Mouse (Mus musculus): ENCODE results near the gene Gm21761.
"Not testable (repeated sequence)": the region's sequence is repeated elsewhere in the genome, so short reads cannot be mapped to it uniquely, and the experiment has no call there.

Gm21761 gene

GRCm38 (mm10) chr13:119929172-119929571, at the start of gene Gm21761:
Gm21761 (minus strand) TSS chr13:119929272.
- DNase-seq = not testable (repeated sequence)

- not testable (repeated sequence) for DNase-seq
Observed at GRCm38 (mm10) chr13:119969163-119969562, 40.1 kb upstream of the Gm21761 start.

- DNase-seq = not testable (repeated sequence)
Observed at GRCm38 (mm10) chr13:119968193-119968592, 39.1 kb upstream of the Gm21761 start.

DNA sequence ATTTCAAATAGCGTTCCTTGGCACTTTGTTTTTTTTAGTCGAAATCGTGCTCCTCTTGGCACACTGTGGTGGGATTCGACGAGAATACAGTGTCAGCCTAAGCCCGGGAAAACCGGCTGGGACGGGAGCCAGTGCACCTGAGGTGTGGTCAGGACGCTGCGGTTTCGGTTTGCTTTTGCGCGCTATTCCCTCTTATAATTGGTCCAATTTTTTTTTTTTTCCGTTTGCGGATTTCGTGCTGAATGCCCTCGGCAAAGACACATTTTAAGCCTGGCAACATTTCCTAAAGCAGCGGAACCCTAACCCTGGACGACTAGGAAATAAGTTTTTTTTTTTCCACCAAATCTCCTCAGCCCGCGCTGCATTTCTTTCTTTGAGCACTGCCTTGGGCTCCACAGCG, 36.9 kb upstream of the Gm21761 start:
- DNase-seq = peak; percentile 46

DNA sequence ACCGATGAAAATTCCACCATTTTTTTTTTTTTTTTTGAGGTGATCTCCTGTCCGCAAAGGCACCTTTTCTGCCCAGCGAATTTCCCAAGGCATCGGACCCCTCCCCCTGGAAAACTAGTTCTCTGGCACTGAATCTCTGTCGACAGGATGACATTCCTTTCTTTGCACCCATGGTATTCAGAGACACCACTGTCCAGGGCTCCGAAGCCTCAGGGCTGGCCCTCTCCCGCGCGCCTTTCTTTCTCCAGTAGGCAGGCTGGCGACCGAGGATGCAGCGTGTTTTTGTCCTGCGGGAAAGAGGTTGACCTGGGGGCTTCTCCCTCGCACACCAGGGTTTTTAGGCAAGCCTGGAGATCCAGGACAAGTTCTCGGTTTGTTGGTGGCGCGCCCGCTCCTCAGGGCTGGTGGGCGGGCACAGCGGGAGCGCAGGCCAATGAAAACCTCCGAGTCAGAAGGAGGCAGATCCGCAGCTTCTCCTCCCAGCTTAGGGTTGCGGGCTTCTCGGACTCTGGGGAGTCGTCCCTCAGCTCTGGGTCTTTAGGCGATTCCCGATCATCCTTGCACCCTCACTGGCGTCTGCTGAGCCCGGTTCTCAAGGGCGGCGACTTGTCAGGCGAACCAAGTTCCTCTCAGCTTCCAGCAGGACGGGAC, 36.4 kb upstream of the Gm21761 start:
- DNase-seq = not testable (repeated sequence)

GRCm38 (mm10) chr13:119962856-119963255, 33.8 kb upstream of the Gm21761 start:
- not testable (repeated sequence) for DNase-seq

- not testable (repeated sequence) for DNase-seq
Observed at GRCm38 (mm10) chr13:119955567-119955966, 26.5 kb upstream of the Gm21761 start.

- not testable (repeated sequence) for DNase-seq
Observed at GRCm38 (mm10) chr13:119955089-119955488, 26.0 kb upstream of the Gm21761 start.

GRCm38 (mm10) chr13:119950706-119951105, 21.6 kb upstream of the Gm21761 start, which contains the start of gene B020031M17Rik:
B020031M17Rik (minus strand) TSS chr13:119950806.
- not testable (repeated sequence) for DNase-seq

DNA sequence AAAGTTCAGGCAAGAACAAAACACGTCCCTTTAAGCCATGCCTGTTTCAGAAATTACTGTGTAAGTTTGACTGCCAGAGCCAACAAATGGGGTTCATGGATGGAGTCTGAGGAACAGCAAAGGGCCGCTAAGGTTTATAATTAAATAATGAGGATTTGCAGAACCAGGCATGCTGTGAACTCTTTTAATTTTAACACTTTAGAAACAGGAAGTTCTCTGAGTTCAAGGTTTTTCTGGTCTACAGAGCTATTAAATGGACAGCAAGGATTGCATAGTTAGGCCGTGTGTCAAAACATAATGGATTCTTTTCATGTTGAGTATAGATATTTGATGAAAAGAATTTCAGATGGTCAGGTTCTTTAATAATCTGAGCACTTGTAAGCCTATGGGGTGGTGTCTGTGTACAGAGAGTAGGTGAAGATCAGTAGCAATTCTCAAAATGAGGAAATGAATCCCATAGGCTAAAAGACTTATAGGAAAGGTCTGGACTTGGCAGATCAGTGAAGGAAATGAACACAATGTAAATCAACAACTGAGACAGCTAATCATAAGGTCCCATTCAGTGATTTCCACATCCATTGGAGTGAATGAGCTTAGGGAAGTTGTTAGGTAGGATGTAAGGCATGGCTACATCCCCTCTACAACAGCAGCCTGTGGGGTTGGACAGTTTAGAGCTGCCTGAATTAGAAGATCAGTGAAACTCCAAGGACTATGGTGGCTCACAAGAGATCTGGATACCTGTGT, 4.3 kb downstream of the Gm21761 start:
- DNase-seq = not testable (repeated sequence)

DNA sequence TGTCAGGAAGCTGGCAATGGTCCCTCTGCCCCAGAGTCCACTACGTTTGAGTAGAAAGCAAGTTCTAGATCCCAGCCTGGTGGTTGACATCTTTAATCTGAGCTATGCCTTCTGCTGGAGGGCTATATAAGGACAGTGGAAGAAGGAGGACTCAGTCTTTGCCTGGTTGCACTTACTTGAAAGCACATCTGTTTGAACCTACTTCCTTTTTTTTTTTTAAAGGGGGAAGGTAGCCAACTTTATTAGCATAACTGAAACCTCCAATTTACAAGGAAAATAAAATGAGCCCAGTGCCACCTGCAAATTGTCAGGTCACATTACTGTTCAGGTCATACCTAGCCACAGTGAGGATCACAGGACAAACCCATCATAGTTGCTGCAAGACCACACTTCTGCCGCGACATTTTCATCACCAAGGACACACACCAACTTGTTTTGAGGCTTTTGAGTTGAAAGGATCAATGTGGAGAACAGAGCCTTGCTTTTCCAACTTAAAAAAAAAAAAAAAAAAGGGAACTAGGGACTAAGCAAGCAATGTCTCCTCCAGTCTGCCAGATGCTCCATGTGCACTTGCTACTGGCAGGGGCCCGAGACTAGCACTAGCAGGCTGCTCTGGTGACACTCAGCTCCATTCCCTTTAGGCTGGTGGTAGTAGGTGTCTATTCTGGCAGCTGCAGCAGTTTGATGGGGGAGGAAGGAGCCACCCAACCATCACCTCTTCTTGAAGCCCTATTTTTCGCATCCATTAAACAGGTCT, 11.9 kb downstream of the Gm21761 start:
- not testable (repeated sequence) for DNase-seq

DNA sequence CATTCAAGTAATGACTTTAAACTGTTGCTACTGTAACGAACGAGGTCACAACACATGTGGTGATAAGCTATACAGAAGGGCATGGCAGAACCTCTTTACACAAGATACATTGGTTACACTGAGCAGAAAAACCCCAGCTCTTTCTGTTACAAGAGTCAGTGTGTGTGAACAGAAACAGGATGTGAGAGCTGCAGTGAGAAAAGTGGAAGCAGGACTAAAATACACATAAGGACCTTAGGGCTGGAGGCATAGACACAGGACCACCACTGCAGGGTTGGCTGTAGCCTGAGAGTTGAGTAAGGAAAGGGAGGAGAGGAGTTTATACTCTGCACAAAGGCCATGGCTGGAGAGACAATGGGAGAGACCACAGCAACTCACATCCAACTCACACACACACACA, 12.6 kb downstream of the Gm21761 start:
- not testable (repeated sequence) for DNase-seq

GRCm38 (mm10) chr13:119898549-119898948, 30.5 kb downstream of the Gm21761 start:
- DNase-seq = not testable (repeated sequence)

DNA sequence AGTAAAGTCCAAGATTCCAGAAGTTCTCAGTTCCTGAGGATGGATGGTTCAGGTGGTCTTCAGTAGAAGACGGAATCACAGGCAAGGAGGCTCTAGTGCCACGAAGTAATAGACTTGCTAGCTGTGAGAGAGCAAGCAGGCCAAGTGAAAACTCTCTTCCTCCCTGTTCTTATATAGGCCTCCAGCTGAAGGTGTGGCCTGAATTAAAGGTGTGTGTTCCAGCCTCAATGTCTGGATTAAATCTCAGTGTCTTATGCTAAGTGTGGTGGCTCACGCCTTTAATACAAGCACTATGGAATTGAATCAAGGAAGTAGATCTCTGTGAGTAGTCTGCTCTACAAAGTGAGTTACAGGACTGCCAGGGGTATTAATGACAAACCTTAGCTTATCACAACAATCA, 34.4 kb downstream of the Gm21761 start, which contains the start of gene Tcstv1:
Gene Tcstv1, minus strand, starts transcription at position 101 of the 400 bp plus-strand sequence.
- DNase-seq = not testable (repeated sequence)

DNA sequence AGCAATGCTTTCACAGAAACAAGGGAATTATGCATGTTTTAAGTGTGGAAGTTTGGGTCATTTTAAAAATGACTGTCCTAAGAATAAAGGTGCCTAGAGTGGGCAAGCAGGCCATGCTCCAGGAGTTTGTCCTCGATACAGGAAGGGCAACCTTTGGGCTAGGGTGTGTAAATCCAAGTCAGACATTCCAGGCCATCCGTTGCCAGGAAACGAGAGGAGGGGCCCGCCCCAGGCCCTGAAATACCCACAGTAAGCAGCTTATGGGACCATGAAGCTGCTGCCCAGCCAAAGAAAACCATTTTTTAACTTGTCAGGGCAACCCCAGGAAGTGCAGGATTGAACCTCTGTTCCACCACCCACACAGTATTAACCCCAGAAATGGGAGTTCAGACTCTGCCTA, 42.2 kb downstream of the Gm21761 start:
- peak; percentile 30 for DNase-seq

GRCm38 (mm10) chr13:119864395-119864999, 64.6 kb downstream of the Gm21761 start:
- DNase-seq = not testable (repeated sequence)

DNA sequence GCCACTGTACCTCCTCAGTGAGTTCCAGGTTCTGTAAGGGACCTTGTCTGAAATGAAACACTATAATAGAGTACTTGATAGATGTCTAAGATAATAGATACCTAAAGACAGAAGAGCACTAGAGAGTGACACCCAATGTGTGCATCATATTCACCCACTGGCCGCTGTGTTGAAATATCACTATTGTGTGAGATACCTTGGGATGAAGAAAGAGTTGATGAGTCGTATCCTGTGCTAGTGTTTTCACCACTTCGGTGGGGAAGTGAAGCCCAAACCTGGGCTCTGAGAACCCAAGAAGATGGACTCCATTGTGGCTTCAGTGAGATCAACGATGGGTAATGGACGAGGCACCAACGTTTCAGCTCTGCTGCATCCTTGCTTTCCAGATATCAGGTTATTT, 66.7 kb downstream of the Gm21761 start:
- DNase-seq = not testable (repeated sequence)
